Mouse (Mus musculus): ENCODE results near the gene Plekha7. TPM values are rescaled to one million over a fixed set of nuclear protein-coding genes. Genes with fewer than 3 reads are reported as not detected.

Gene Plekha7
- polyA plus RNA-seq, 1 experiment: 0.25 TPM

GRCm38 (mm10) chr7:116221883-116222282, 86.3 kb downstream of the Plekha7 start:
- Histone ChIP-seq H3ac (ENCODE audit: control insufficient read depth, insufficient read length, low read depth) (no peak overlapping the region), H3K4me3 (ENCODE audit: insufficient read depth, poor library complexity, severe bottlenecking) (no peak overlapping the region), H3K27me3 (ENCODE audit: control insufficient read depth, insufficient read depth, insufficient read length) (no peaks in the 10 kb centered on the region)

DNA sequence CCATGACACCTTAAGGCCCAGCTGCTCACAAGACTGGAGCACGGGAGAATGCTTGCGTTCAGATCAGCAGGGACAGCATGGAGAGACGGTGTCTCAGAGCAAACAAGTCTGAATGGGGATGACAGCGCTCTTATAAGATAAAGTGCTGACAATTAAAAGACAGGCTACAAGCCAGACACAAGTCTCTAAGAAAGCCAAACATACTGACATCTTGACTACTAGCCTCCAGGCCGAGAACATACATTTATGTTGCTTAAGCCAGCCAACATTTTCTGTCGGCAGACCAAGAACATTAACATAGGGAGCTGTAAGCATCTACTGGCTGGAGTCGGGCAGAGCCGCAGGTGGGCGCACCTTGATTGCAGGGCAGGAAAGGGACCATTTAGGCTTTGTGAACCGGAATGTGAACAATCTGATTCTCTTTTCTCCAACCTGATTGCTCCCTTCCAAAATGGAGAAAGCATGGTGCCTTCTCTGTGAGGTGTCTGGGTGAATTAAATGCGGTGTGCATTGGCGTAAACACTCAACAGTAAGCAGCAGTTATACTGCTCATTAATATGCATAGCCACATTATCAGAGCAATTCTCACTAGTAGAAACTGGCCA, 88.0 kb downstream of the Plekha7 start:
- Histone ChIP-seq H3K4me3 (ENCODE audit: insufficient read depth, poor library complexity, severe bottlenecking) (no peak overlapping the region), H3K36me3 (ENCODE audit: control insufficient read depth, insufficient read depth) (no peaks in the 10 kb centered on the region), H3K27me3 (ENCODE audit: control insufficient read depth, insufficient read depth, insufficient read length) (no peaks in the 10 kb centered on the region), H3ac (ENCODE audit: control insufficient read depth, insufficient read length, low read depth) (no peak overlapping the region), H3K79me2 (ENCODE audit: control insufficient read depth, insufficient read depth) (no peaks in the 10 kb centered on the region), H3K79me3 (ENCODE audit: low read depth) (no peaks in the 10 kb centered on the region)
- TF ChIP-seq CEBPB (IDR thresholded peaks at IDR 0.05; ENCODE audit: low read depth) (no peak), CTCF (IDR thresholded peaks at IDR 0.05; ENCODE audit: control insufficient read depth, insufficient read depth, insufficient read length) (no peak), MAX (IDR thresholded peaks at IDR 0.05) (no peak), MYOD1 (IDR thresholded peaks at IDR 0.05; ENCODE audit: control insufficient read depth, insufficient read length, low read depth) (no peak), USF1 (IDR thresholded peaks at IDR 0.05; ENCODE audit: low read depth) (no peak), MYOG (IDR thresholded peaks at IDR 0.05; ENCODE audit: control insufficient read depth, extremely low read depth, insufficient read length) (no peak), FOSL1 (IDR thresholded peaks at IDR 0.05; ENCODE audit: insufficient read depth, low read length, poor library complexity, severe bottlenecking) (no peak)

More at GRCm38 (mm10) chr7:116221883-116222282, 86.3 kb downstream of the Plekha7 start:
- Histone ChIP-seq H3K79me3 (ENCODE audit: low read depth) (no peaks in the 10 kb centered on the region), H3K79me2 (ENCODE audit: control insufficient read depth, insufficient read depth) (no peaks in the 10 kb centered on the region), H3K36me3 (ENCODE audit: control insufficient read depth, insufficient read depth) (no peaks in the 10 kb centered on the region)
- TF ChIP-seq USF1 (IDR thresholded peaks at IDR 0.05; ENCODE audit: low read depth): no peak
- TF ChIP-seq MAX (IDR thresholded peaks at IDR 0.05): no peak
- no peak for TF ChIP-seq MYOG (IDR thresholded peaks at IDR 0.05; ENCODE audit: control insufficient read depth, extremely low read depth, insufficient read length)
- no peak for TF ChIP-seq FOSL1 (IDR thresholded peaks at IDR 0.05; ENCODE audit: insufficient read depth, low read length, poor library complexity, severe bottlenecking)
- no peak for TF ChIP-seq CEBPB (IDR thresholded peaks at IDR 0.05; ENCODE audit: low read depth)
- TF ChIP-seq CTCF (IDR thresholded peaks at IDR 0.05; ENCODE audit: control insufficient read depth, insufficient read depth, insufficient read length): no peak
- TF ChIP-seq MYOD1 (IDR thresholded peaks at IDR 0.05; ENCODE audit: control insufficient read depth, insufficient read length, low read depth): no peak

DNA sequence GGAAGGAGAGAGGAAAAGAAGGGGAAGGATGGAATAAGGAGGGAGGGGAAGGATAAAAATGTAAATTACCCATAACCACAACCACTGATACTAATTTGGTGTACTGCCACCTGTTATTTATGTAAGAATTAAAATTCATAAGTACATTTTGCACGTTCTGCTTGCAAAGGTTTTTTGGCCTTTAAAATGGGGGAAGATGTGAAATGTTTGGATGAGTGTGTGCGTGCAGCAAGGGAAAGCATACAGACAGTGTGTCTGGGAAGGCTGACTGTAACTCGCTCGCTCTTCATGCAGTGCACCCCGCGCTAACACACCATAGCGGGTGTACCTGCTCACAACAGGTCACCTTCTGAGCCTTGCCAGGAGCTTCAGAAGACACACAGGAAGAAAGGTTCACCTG, 90.4 kb downstream of the Plekha7 start:
- Histone ChIP-seq H3K79me3 (ENCODE audit: low read depth) (no peaks in the 10 kb centered on the region), H3K27me3 (ENCODE audit: control insufficient read depth, insufficient read depth, insufficient read length) (no peaks in the 10 kb centered on the region), H3K4me3 (ENCODE audit: insufficient read depth, poor library complexity, severe bottlenecking) (no peak overlapping the region), H3ac (ENCODE audit: control insufficient read depth, insufficient read length, low read depth) (no peak overlapping the region), H3K36me3 (ENCODE audit: control insufficient read depth, insufficient read depth) (no peaks in the 10 kb centered on the region), H3K79me2 (ENCODE audit: control insufficient read depth, insufficient read depth) (no peaks in the 10 kb centered on the region)
- TF ChIP-seq FOSL1 (IDR thresholded peaks at IDR 0.05; ENCODE audit: insufficient read depth, low read length, poor library complexity, severe bottlenecking) (no peak), CEBPB (IDR thresholded peaks at IDR 0.05; ENCODE audit: low read depth) (no peak), USF1 (IDR thresholded peaks at IDR 0.05; ENCODE audit: low read depth) (no peak), CTCF (IDR thresholded peaks at IDR 0.05; ENCODE audit: control insufficient read depth, insufficient read depth, insufficient read length) (no peak), MYOD1 (IDR thresholded peaks at IDR 0.05; ENCODE audit: control insufficient read depth, insufficient read length, low read depth) (no peak), MYOG (IDR thresholded peaks at IDR 0.05; ENCODE audit: control insufficient read depth, extremely low read depth, insufficient read length) (no peak), MAX (IDR thresholded peaks at IDR 0.05) (no peak)

GRCm38 (mm10) chr7:116211904-116212303, 96.3 kb downstream of the Plekha7 start:
- no peak overlapping the region for H3K4me3 ChIP-seq (ENCODE audit: insufficient read depth, poor library complexity, severe bottlenecking)
- TF ChIP-seq CEBPB (IDR thresholded peaks at IDR 0.05; ENCODE audit: low read depth) (no peak), USF1 (IDR thresholded peaks at IDR 0.05; ENCODE audit: low read depth) (no peak), FOSL1 (IDR thresholded peaks at IDR 0.05; ENCODE audit: insufficient read depth, low read length, poor library complexity, severe bottlenecking) (no peak), MYOG (IDR thresholded peaks at IDR 0.05; ENCODE audit: control insufficient read depth, extremely low read depth, insufficient read length) (no peak), MAX (IDR thresholded peaks at IDR 0.05) (no peak), CTCF (IDR thresholded peaks at IDR 0.05; ENCODE audit: control insufficient read depth, insufficient read depth, insufficient read length) (no peak), MYOD1 (IDR thresholded peaks at IDR 0.05; ENCODE audit: control insufficient read depth, insufficient read length, low read depth) (no peak)
- H3K79me2 ChIP-seq (ENCODE audit: control insufficient read depth, insufficient read depth): no peaks in the 10 kb centered on the region
- H3K79me3 ChIP-seq (ENCODE audit: low read depth): no peaks in the 10 kb centered on the region
- no peaks in the 10 kb centered on the region for H3K36me3 ChIP-seq (ENCODE audit: control insufficient read depth, insufficient read depth)
- H3ac ChIP-seq (ENCODE audit: control insufficient read depth, insufficient read length, low read depth): no peak overlapping the region
- no peaks in the 10 kb centered on the region for H3K27me3 ChIP-seq (ENCODE audit: control insufficient read depth, insufficient read depth, insufficient read length)

DNA sequence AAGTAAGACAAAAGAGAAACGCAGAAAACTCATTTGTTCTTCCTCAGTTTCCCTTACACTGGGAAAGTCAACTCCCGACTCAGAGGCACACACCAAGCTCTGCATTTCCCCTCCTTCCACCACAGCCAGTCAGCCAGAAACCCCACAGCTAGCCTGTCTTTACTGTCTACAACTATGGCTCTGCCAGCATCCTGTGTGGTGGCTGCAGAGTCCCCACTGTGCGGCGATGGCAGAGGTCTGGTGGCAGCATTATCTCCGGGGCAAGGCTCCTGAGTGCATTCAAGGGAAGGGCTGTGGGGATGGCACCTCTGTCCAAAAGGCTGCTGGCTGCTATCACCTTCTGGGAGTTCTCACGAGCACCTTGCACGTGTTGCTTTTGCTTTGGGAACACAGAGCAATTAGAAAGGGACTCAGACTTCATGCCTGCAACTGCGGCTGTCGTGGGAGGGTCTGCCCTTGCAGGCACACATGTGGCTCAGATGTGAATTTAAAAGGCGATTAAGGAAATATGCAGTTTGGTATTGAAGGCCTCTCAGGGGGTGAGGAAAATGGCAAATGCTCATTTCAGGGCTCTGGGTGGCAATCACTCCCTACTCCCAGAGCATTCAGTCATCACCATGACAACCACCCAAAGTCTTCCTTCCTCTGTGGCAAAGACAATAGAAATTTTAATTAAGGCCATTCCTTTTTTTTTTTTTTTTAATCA, 98.1 kb downstream of the Plekha7 start:
- H3K79me3 ChIP-seq (ENCODE audit: low read depth): no peaks in the 10 kb centered on the region
- no peaks in the 10 kb centered on the region for H3K79me2 ChIP-seq (ENCODE audit: control insufficient read depth, insufficient read depth)
- H3K36me3 ChIP-seq (ENCODE audit: control insufficient read depth, insufficient read depth): no peaks in the 10 kb centered on the region
- TF ChIP-seq MYOG (IDR thresholded peaks at IDR 0.05; ENCODE audit: control insufficient read depth, extremely low read depth, insufficient read length) (no peak), USF1 (IDR thresholded peaks at IDR 0.05; ENCODE audit: low read depth) (no peak), FOSL1 (IDR thresholded peaks at IDR 0.05; ENCODE audit: insufficient read depth, low read length, poor library complexity, severe bottlenecking) (no peak), CEBPB (IDR thresholded peaks at IDR 0.05; ENCODE audit: low read depth) (no peak), MAX (IDR thresholded peaks at IDR 0.05) (no peak), CTCF (IDR thresholded peaks at IDR 0.05; ENCODE audit: control insufficient read depth, insufficient read depth, insufficient read length) (no peak), MYOD1 (IDR thresholded peaks at IDR 0.05; ENCODE audit: control insufficient read depth, insufficient read length, low read depth) (no peak)
- no peak overlapping the region for H3ac ChIP-seq (ENCODE audit: control insufficient read depth, insufficient read length, low read depth)
- no peaks in the 10 kb centered on the region for H3K27me3 ChIP-seq (ENCODE audit: control insufficient read depth, insufficient read depth, insufficient read length)
- no peak overlapping the region for H3K4me3 ChIP-seq (ENCODE audit: insufficient read depth, poor library complexity, severe bottlenecking)
